Mouse (Mus musculus): ENCODE results near the gene Crebzf. TPM values are rescaled to one million over a fixed set of nuclear protein-coding genes. Genes with fewer than 3 reads are reported as not detected.
A peak's percentile ranks its signal among the peaks of the same experiment; 100 is the strongest.

The Crebzf gene
- total and polyA plus RNA-seq, 2 experiments from 2014 or later: 24.5 to 92.8 TPM

DNA sequence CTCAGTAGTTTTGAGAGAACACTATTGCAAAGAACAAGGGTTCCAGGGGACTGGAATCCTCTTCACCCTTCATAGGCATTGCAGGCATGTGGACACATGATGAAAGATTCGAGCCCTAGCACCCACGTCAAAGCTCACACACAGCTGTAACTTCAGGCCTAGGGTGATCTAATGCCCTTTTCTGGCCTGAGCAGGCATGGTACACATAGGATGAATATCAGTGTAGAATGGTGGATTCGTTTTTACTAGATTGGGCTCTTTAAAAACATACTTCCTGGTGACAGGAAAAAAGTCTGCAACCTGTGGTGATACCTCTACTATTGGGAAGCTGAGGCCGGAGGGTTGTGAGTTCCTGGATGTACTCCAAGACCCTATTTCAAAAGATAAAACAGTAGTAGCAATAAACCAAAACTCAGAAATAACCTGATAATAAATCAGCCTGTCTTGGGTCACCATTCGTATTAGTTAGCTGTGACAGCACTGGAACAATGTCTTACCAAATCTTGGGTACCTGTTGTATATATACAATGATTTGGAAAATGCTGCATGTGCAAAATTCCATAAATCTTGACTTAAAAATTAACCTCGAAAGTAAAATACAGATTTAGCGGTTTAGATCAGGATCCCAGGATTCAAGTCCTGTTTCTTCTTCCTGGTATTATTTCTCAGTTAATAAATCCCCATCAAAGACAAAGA lies 13.8 kb downstream of the Crebzf start:
- DNase-seq (ENCODE audit: low spot score) (no peak), ATAC-seq (ENCODE audit: low FRiP score) (no peak)
- TF ChIP-seq CTCF (IDR thresholded peaks at IDR 0.05): no peak
- Histone ChIP-seq H3K9ac (replicated peaks; ENCODE audit: low read length, poor library complexity, severe bottlenecking) (peak overlapping the region; percentile 78), H3K4me3 (ENCODE audit: low read depth, low read length) (peak overlapping the region; percentile 71), H3K4me1 (ENCODE audit: insufficient read depth, low read length) (no peaks in the 10 kb centered on the region), H3K27me3 (ENCODE audit: insufficient read depth, low read length) (no peaks in the 10 kb centered on the region), H3K36me3 (ENCODE audit: insufficient read depth, low read length) (peaks cover 16% of the 10 kb centered on the region), H3K4me2 (ENCODE audit: low read depth, low read length, poor library complexity, severe bottlenecking) (peak overlapping the region; percentile 61), H3K9me3 (ENCODE audit: low read length) (no peaks in the 10 kb centered on the region), H3K27ac (ENCODE audit: low read depth, low read length) (peak overlapping the region; percentile 88; the same call in 1 of the 2 replicates)
- 40% methylated on average over 7 of the region's 7 CpGs for WGBS

DNA sequence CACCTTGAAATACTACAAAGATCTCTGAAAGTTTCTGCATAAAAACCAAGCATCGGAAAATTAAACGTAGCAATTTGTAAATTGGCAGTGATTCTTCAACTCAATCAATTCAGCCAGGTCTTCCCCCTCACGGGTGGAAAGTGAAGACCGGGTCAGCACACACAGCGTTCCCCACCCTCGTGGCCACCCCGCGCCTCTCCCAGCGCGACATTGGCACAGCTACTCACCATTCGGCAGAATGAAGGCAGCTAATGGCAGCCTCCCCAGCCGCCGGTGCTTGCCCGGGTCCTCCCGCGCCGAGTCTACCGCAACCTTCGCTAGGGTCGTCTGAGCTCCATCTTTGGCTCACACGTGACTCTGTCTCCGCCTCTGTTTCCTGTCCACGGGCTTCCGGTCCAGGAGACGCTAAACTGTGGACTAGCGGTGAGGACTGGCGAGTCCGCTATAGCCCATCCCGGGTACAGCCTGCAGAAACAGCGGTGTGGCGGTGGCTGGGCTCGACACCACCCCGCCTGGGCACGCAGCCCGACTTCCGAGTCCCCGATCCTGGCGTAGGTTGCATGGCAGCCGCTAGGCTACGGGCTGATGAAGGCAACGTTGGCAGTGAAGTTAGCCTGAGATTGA lies 14.4 kb downstream of the Crebzf start, which contains the start of gene Tmem126a:
Gene Tmem126a, minus strand, starts transcription at position 385 of the 624 bp plus-strand sequence.
- peak; percentile 61 for TF ChIP-seq CTCF (IDR thresholded peaks at IDR 0.05)
- Histone ChIP-seq H3K4me2 (ENCODE audit: low read depth, low read length, poor library complexity, severe bottlenecking) (peak within 1 kb of the TSS; percentile 61), H3K27me3 (ENCODE audit: insufficient read depth, low read length) (no peaks in the 10 kb centered on the region), H3K4me1 (ENCODE audit: insufficient read depth, low read length) (no peaks in the 10 kb centered on the region), H3K36me3 (ENCODE audit: insufficient read depth, low read length) (peaks cover 12% of the 10 kb centered on the region; the same call in 1 of the 2 replicates), H3K4me3 (ENCODE audit: low read depth, low read length) (peak within 1 kb of the TSS; percentile 71), H3K9ac (replicated peaks; ENCODE audit: low read length, poor library complexity, severe bottlenecking) (peak within 1 kb of the TSS; percentile 78), H3K27ac (ENCODE audit: low read depth, low read length) (peak within 1 kb of the TSS; percentile 88), H3K9me3 (ENCODE audit: low read length) (no peaks in the 10 kb centered on the region)
- DNase-seq (ENCODE audit: low spot score) (peak; percentile 95), ATAC-seq (ENCODE audit: low FRiP score) (peak; percentile 98)
- under 1% methylated on average over 41 of the region's 41 CpGs for WGBS

DNA sequence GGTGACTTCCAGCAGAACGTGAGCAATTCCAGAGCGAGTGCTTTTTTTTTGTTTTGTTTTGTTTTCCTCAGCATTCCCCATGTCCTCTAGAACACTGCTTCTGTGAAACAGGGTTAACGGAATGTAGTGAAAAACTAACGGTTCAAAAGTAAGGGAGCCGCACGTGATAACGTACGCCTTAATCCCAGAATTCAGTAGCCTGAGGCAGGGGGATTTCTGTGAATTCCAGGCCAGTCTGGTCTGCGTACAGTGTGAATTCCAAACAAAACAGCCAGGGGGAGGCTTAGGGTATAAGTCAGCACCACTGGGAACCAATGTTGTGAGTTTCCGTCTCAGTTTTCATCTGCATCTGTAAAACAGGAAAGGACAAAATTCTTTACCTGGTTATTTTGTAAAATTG lies 15.0 kb downstream of the Crebzf start:
- Histone ChIP-seq H3K4me1 (ENCODE audit: insufficient read depth, low read length) (no peaks in the 10 kb centered on the region), H3K9ac (replicated peaks; ENCODE audit: low read length, poor library complexity, severe bottlenecking) (peak overlapping the region; percentile 78), H3K9me3 (ENCODE audit: low read length) (no peaks in the 10 kb centered on the region), H3K27ac (ENCODE audit: low read depth, low read length) (peak overlapping the region; percentile 88), H3K36me3 (ENCODE audit: insufficient read depth, low read length) (peaks cover 9% of the 10 kb centered on the region; the same call in 1 of the 2 replicates), H3K4me3 (ENCODE audit: low read depth, low read length) (peak overlapping the region; percentile 71), H3K4me2 (ENCODE audit: low read depth, low read length, poor library complexity, severe bottlenecking) (peak overlapping the region; percentile 61), H3K27me3 (ENCODE audit: insufficient read depth, low read length) (no peaks in the 10 kb centered on the region)
- peak; percentile 53 for TF ChIP-seq CTCF (IDR thresholded peaks at IDR 0.05)
- DNase-seq (ENCODE audit: low spot score) (peak; percentile 69), ATAC-seq (ENCODE audit: low FRiP score) (peak; percentile 72)
- WGBS: 5% methylated on average over 10 of the region's 10 CpGs

DNA sequence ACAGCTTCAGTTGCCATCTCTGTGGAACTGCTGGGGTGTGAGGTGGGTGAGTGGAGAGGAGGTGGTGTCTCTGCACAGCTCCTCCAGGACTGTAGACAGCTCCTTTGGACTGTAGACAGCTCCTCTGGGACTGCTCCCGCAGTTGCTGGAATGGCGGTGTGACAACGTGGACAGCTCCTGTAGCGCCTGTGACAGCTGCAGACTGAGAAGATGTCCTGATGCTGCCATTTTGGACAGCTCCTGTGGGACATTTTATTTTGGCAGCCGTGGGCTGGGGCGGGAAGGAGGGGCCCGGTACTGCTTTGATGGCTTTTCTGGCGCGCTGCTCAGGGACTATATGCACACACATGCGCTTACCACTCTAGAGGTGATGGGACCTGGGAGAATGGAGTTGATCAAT lies 17.8 kb downstream of the Crebzf start:
- no peak overlapping the region for H3K4me3 ChIP-seq (ENCODE audit: low read depth, low read length)
- H3K27me3 ChIP-seq (ENCODE audit: insufficient read depth, low read length): no peaks in the 10 kb centered on the region
- H3K4me1 ChIP-seq (ENCODE audit: insufficient read depth, low read length): no peaks in the 10 kb centered on the region
- 62% methylated on average over 10 of the region's 10 CpGs for WGBS
- H3K9ac ChIP-seq (replicated peaks; ENCODE audit: low read length, poor library complexity, severe bottlenecking): no peak overlapping the region
- no peak overlapping the region for H3K27ac ChIP-seq (ENCODE audit: low read depth, low read length)
- H3K9me3 ChIP-seq (ENCODE audit: low read length): no peaks in the 10 kb centered on the region
- no peaks in the 10 kb centered on the region for H3K36me3 ChIP-seq (ENCODE audit: insufficient read depth, low read length)
- DNase-seq (ENCODE audit: low spot score) (no peak), ATAC-seq (ENCODE audit: low FRiP score) (no peak)
- no peak for TF ChIP-seq CTCF (IDR thresholded peaks at IDR 0.05)
- no peak overlapping the region for H3K4me2 ChIP-seq (ENCODE audit: low read depth, low read length, poor library complexity, severe bottlenecking)

DNA sequence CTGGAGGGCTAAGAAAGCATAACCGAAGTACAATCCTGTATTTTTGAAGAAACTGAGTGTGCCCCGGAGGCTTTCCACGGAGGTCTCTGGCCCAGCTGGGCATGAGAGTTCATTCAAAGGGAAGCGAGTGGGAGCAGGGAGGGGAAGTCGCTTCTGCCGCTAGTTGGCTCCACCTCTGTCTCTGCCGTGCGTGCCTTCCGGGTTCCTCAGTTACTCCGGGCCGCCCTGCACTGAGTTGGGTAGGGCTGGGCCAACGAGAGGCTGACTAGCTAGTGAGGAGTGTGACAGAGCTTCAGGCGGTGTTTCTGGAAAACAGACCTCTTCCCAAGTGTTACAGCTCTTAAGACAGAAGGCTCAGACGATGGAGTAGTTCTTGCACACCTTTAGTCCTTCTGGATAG lies 18.4 kb downstream of the Crebzf start:
- ATAC-seq (ENCODE audit: low FRiP score): no peak
- no peak overlapping the region for H3K4me3 ChIP-seq (ENCODE audit: low read depth, low read length)
- 18% methylated on average over 14 of the region's 14 CpGs for WGBS
- no peaks in the 10 kb centered on the region for H3K4me1 ChIP-seq (ENCODE audit: insufficient read depth, low read length)
- H3K9me3 ChIP-seq (ENCODE audit: low read length): no peaks in the 10 kb centered on the region
- no peaks in the 10 kb centered on the region for H3K27me3 ChIP-seq (ENCODE audit: insufficient read depth, low read length)
- H3K36me3 ChIP-seq (ENCODE audit: insufficient read depth, low read length): no peaks in the 10 kb centered on the region
- H3K9ac ChIP-seq (replicated peaks; ENCODE audit: low read length, poor library complexity, severe bottlenecking): no peak overlapping the region
- H3K4me2 ChIP-seq (ENCODE audit: low read depth, low read length, poor library complexity, severe bottlenecking): no peak overlapping the region
- peak; percentile 37; the same call in 1 of the 2 replicates for TF ChIP-seq CTCF (IDR thresholded peaks at IDR 0.05)
- DNase-seq (ENCODE audit: low spot score): no peak
- H3K27ac ChIP-seq (ENCODE audit: low read depth, low read length): no peak overlapping the region

DNA sequence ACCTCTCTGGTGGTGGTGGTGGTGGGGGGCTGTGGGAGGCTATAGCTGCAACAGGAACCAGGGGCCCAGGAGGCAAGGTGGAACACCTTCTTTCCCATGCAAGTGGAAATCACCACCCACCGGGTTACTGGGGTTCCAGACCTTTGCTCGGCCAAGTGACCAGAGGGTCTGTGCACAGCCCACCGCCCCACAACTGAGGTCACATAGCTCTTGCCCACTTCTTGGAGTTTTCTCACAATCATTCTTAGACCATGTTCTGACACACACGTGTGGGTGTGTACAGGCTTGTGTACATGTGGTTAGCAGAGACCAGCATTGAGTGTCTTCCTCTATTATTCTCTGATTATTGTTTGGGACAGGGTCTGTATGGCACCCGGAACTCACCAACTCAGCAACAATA lies 18.9 kb downstream of the Crebzf start:
- no peaks in the 10 kb centered on the region for H3K27me3 ChIP-seq (ENCODE audit: insufficient read depth, low read length)
- DNase-seq (ENCODE audit: low spot score) (no peak), ATAC-seq (ENCODE audit: low FRiP score) (no peak)
- no peak for TF ChIP-seq CTCF (IDR thresholded peaks at IDR 0.05)
- no peaks in the 10 kb centered on the region for H3K9me3 ChIP-seq (ENCODE audit: low read length)
- WGBS: 89% methylated on average over 5 of the region's 5 CpGs
- no peak overlapping the region for H3K4me3 ChIP-seq (ENCODE audit: low read depth, low read length)
- H3K27ac ChIP-seq (ENCODE audit: low read depth, low read length): no peak overlapping the region
- no peaks in the 10 kb centered on the region for H3K36me3 ChIP-seq (ENCODE audit: insufficient read depth, low read length)
- H3K9ac ChIP-seq (replicated peaks; ENCODE audit: low read length, poor library complexity, severe bottlenecking): no peak overlapping the region
- no peaks in the 10 kb centered on the region for H3K4me1 ChIP-seq (ENCODE audit: insufficient read depth, low read length)
- H3K4me2 ChIP-seq (ENCODE audit: low read depth, low read length, poor library complexity, severe bottlenecking): no peak overlapping the region
